Mouse (Mus musculus) spleen, adult 12 weeks (tissue): ENCODE measurements around the gene Mstn.
A peak's percentile ranks its signal among the peaks of the same experiment; 100 is the strongest.

Experiments used
- DNase-seq: peaks from one replicate; pipeline ENCODE4 v3.0.0; 2022; ENCODE audit warnings: low spot score

The Mstn gene

GRCm38 (mm10) chr1:53061340-53061739 lies at the start of gene Mstn:
Gene Mstn (plus strand): TSS chr1:53061640.
- no peak for DNase-seq

- no peak for DNase-seq
Measured at GRCm38 (mm10) chr1:53014716-53015115, 46.7 kb upstream of the Mstn start.

- DNase-seq, result no peak
Measured at GRCm38 (mm10) chr1:53015606-53016005, 45.8 kb upstream of the Mstn start.

- no peak for DNase-seq
Measured at GRCm38 (mm10) chr1:53018746-53019505, 42.5 kb upstream of the Mstn start.

- DNase-seq, result no peak
Measured at GRCm38 (mm10) chr1:53020079-53020478, 41.4 kb upstream of the Mstn start, which contains the start of gene 1700019D03Rik. Gene 1700019D03Rik (minus strand): TSS chr1:53020179.

GRCm38 (mm10) chr1:53032550-53032949 lies 28.9 kb upstream of the Mstn start:
- no peak for DNase-seq

GRCm38 (mm10) chr1:53037443-53037871 lies 24.0 kb upstream of the Mstn start:
- no peak for DNase-seq

- no peak for DNase-seq
Measured at GRCm38 (mm10) chr1:53049763-53050427, 11.5 kb upstream of the Mstn start.

GRCm38 (mm10) chr1:53053087-53054022 lies 8.1 kb upstream of the Mstn start:
- DNase-seq, result peak; percentile 4

GRCm38 (mm10) chr1:53059106-53059505 lies 2.3 kb upstream of the Mstn start:
- DNase-seq, result no peak

GRCm38 (mm10) chr1:53060499-53060898 lies 941 bp upstream of the Mstn start:
- no peak for DNase-seq

GRCm38 (mm10) chr1:53061871-53062608 lies 600 bp downstream of the Mstn start:
- no peak for DNase-seq

GRCm38 (mm10) chr1:53063921-53064320 lies 2.5 kb downstream of the Mstn start:
- no peak for DNase-seq

GRCm38 (mm10) chr1:53069726-53070514 lies 8.5 kb downstream of the Mstn start:
- DNase-seq, result no peak

- no peak for DNase-seq
Measured at GRCm38 (mm10) chr1:53070664-53071175, 9.3 kb downstream of the Mstn start.

- no peak for DNase-seq
Measured at GRCm38 (mm10) chr1:53076656-53077055, 15.2 kb downstream of the Mstn start.

- DNase-seq, result no peak
Measured at GRCm38 (mm10) chr1:53079876-53080275, 18.4 kb downstream of the Mstn start.

- DNase-seq, result no peak
Measured at GRCm38 (mm10) chr1:53080603-53081002, 19.2 kb downstream of the Mstn start.

- DNase-seq, result no peak
Measured at GRCm38 (mm10) chr1:53085256-53085655, 23.8 kb downstream of the Mstn start.

GRCm38 (mm10) chr1:53085991-53086390 lies 24.6 kb downstream of the Mstn start:
- DNase-seq, result no peak

GRCm38 (mm10) chr1:53093180-53093579 lies 31.7 kb downstream of the Mstn start:
- no peak for DNase-seq
